Mouse (Mus musculus) limb, embryonic 12.5 days (tissue): ENCODE results near the gene Zcchc13. TPM values are rescaled to one million over a fixed set of nuclear protein-coding genes. Genes with fewer than 3 reads are reported as not detected.

Experiments used
- ATAC-seq: fragments of 200-750 bp; cut with Nextera tagmentation; 2 replicates; pipeline ENCODE4 v1.8.0; 2017; ENCODE audit warnings: low read depth, moderate TSS enrichment; ENCODE audit not compliant: insufficient number of reproducible peaks, insufficient read depth, low FRiP score, low TSS enrichment
- H3K27ac ChIP-seq: fragments of 300-500 bp; sonication (generic); 2 replicates; pipeline ENCODE4 v1.5.1; 2016; ENCODE audit warnings: mild to moderate bottlenecking, moderate library complexity
- H3K27me3 ChIP-seq: fragments of 300-500 bp; sonication (generic); 2 replicates; pipeline ENCODE4 v1.6.1; 2016; ENCODE audit warnings: mild to moderate bottlenecking, moderate library complexity
- H3K36me3 ChIP-seq: fragments of 300-500 bp; sonication (generic); 2 replicates; pipeline ENCODE4 v1.6.1; 2016; ENCODE audit warnings: mild to moderate bottlenecking, moderate library complexity
- H3K4me1 ChIP-seq: fragments of 300-500 bp; sonication (generic); replicated peaks from 2 replicates; pipeline ENCODE4 v1.6.1; 2016
- H3K4me2 ChIP-seq: fragments of 300-500 bp; sonication (generic); 2 replicates; pipeline ENCODE4 v1.6.1; 2016; ENCODE audit warnings: mild to moderate bottlenecking, moderate library complexity
- H3K4me3 ChIP-seq: fragments of 300-500 bp; sonication (generic); replicated peaks from 2 replicates; pipeline ENCODE4 v1.5.1; 2016; ENCODE audit warnings: mild to moderate bottlenecking
- H3K9ac ChIP-seq: fragments of 300-500 bp; sonication (generic); replicated peaks from 2 replicates; pipeline ENCODE4 v1.6.1; 2016; ENCODE audit warnings: mild to moderate bottlenecking, moderate library complexity
- H3K9me3 ChIP-seq: fragments of 300-500 bp; sonication (generic); 2 replicates; pipeline ENCODE4 v1.6.1; 2016; ENCODE audit warnings: mild to moderate bottlenecking, moderate library complexity
- WGBS: fragments of 180-500 bp; shearing (Covaris S2); methylation state at CpG from one replicate; pipeline ENCODE4 v1.1.7; 2016; 5-methylcytosine and 5-hydroxymethylcytosine counted together
- polyA plus RNA-seq: library from polyadenylated mRNA; unstranded; fragments of >200 nt; fragmentation: Nextera tagmentation; extraction: Ambion mirVana; gene quantifications from 2 replicates; pipeline ENCODE4 v1.2.1, GENCODE M21; 2016

Zcchc13 gene
- polyA plus RNA-seq, 1 experiment from 2014 or later, result not detected

DNA sequence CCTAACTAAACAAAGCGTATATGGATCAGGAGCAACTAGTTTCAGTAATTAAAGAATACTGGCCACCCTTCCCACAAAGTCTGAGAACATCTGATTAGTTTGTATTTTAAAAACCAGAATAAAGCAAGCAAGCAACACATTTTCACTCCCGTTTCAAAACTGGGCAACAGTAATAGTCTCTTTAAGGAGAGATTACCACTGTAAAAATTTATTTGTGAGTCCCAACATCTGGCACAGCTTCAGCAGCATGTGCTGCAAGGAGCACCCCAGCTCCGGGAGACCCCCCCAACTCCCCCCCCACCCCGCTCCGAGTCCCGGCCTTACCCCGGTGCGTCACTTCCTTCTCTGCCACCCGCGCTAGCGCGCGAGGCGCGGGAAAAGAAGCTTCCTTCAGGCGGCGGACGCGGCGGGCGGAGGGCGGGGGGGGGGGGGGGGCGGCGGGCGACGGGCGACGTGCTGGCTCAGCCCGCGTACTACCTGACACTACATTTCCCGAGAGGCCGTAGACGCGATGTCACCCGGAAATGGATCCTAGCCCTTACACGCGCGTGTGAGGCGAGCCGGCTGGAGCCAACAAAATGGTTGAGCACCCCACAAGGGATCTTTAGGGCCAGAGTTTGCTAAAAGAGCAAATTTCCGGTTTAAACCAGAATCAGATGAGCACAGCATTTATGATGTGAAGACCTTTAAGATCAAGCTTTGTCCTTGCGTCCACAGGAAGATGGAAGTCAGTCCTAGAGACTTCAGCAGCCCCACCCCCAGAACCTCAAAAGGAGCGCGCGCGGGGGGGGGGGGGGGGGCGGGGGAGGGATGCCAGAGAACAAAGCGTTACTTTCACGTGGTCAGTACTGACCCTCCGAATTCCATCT lies 13.6 kb upstream of the Zcchc13 start:
- WGBS, result 1% methylated on average over 25 of the region's 50 CpGs
- peak overlapping the region; percentile 52 for H3K9ac ChIP-seq

GRCm38 (mm10) chrX:103617405-103618095 lies 12.8 kb upstream of the Zcchc13 start:
- WGBS, result 22% methylated on average over 8 of the region's 8 CpGs
- H3K27me3 ChIP-seq, result no peaks in the 10 kb centered on the region
- H3K4me3 ChIP-seq, result peak overlapping the region; percentile 41
- H3K9ac ChIP-seq, result peak overlapping the region; percentile 52; the same call in 1 of the 2 replicates
- H3K36me3 ChIP-seq, result peaks cover 17% of the 10 kb centered on the region
- H3K4me1 ChIP-seq, result no peaks in the 10 kb centered on the region
- ATAC-seq, result no peak
- peak overlapping the region; percentile 91 for H3K27ac ChIP-seq
- peak overlapping the region; percentile 61 for H3K4me2 ChIP-seq
- H3K9me3 ChIP-seq, result no peaks in the 10 kb centered on the region

More for the DNA sequence above, 13.6 kb upstream of the Zcchc13 start:
- H3K4me2 ChIP-seq, result peak overlapping the region; percentile 61
- peak overlapping the region; percentile 91 for H3K27ac ChIP-seq
- peaks cover 17% of the 10 kb centered on the region for H3K36me3 ChIP-seq
- no peaks in the 10 kb centered on the region for H3K27me3 ChIP-seq
- peak; percentile 94 for ATAC-seq
- H3K9me3 ChIP-seq, result no peaks in the 10 kb centered on the region
- H3K4me3 ChIP-seq, result peak overlapping the region; percentile 41
- no peaks in the 10 kb centered on the region for H3K4me1 ChIP-seq

DNA sequence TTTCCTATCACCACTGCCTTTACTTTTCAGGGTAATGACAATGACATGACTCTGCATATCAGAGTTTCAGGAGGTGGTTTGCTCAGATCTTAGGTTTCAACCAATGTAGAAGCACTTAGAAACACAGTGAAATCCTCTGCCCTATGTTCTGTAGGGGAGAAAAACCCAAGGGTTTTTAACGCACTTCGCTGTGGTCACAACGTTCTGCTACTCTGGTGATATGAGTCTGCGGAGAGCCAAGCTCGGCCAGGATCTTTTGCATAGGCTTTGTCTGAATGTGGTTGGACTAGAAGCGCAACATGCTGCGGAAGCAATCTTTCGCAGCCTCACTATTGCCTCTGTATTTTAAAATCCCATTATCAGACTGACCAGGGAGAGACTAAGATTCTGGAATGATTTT lies 8.6 kb upstream of the Zcchc13 start:
- H3K36me3 ChIP-seq, result no peaks in the 10 kb centered on the region
- WGBS, result 12% methylated on average over 8 of the region's 8 CpGs
- H3K4me2 ChIP-seq, result peak overlapping the region; percentile 63
- 0 out of 2 replicates have a peak, but pooled peaks have one; percentile 4 for ATAC-seq
- H3K4me3 ChIP-seq, result peak overlapping the region; percentile 40
- no peaks in the 10 kb centered on the region for H3K4me1 ChIP-seq
- peak overlapping the region; percentile 90 for H3K27ac ChIP-seq
- no peaks in the 10 kb centered on the region for H3K9me3 ChIP-seq
- peak overlapping the region; percentile 66 for H3K9ac ChIP-seq
- no peaks in the 10 kb centered on the region for H3K27me3 ChIP-seq

DNA sequence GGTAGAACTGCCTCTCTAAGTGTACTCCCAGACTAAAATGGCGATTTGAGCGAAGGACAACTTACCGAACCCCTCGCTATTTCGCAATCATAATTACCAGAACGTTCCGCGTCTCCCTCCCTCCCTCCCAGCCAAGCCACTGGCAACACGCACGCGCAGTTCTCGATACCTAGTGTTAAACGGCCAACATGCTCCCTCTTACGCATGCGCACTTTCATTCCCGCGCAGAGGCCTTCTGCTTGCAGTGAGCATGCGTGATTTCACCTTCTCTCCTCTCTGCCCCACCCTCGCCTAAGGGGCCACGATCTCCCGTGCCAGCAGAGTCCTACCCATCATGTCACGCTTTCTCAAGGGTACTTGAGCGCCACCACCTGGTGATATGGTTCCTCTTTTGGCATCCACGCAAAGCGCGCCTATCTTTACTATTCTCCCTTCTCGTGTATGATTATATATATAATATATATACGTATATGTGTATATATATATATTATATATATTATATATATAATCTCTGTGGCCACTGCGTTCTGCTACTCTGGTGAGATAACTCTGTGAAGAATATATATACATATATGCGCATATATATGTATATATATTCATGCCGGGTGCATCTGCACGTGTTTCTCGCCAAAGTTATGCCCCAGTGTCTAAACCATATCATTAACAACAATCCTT lies 8.0 kb upstream of the Zcchc13 start:
- WGBS, result 1% methylated on average over 33 of the region's 33 CpGs

DNA sequence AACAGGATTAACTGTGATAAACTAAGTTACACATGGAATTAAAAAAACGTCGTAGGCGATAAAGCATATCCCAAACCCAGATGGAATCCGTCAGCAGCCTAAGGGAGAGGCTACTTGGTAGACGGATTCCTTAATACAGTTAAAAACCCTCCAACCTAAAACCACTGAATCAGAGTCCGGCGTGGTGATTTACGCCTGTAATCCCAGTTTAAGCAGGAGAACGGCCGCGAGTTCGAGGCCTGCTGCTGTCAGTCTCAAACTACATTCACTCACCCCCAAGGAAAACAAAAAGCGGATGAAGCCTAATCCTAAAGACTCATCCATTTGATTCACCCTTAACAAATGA lies 7.5 kb upstream of the Zcchc13 start:
- H3K9ac ChIP-seq, result peak overlapping the region; percentile 62
- WGBS, result 2% methylated on average over 13 of the region's 13 CpGs
- no peaks in the 10 kb centered on the region for H3K36me3 ChIP-seq
- no peaks in the 10 kb centered on the region for H3K9me3 ChIP-seq
- no peaks in the 10 kb centered on the region for H3K27me3 ChIP-seq
- no peak for ATAC-seq
- peak overlapping the region; percentile 63 for H3K4me2 ChIP-seq
- H3K4me1 ChIP-seq, result no peaks in the 10 kb centered on the region
- peak overlapping the region; percentile 48 for H3K4me3 ChIP-seq
- peak overlapping the region; percentile 67; the same call in 1 of the 2 replicates for H3K27ac ChIP-seq

More for the DNA sequence above, 8.0 kb upstream of the Zcchc13 start:
- Histone ChIP-seq H3K9ac (peak overlapping the region; percentile 66), H3K27me3 (no peaks in the 10 kb centered on the region), H3K36me3 (no peaks in the 10 kb centered on the region), H3K4me3 (peak overlapping the region; percentile 48), H3K9me3 (no peaks in the 10 kb centered on the region), H3K27ac (peak overlapping the region; percentile 90), H3K4me1 (no peaks in the 10 kb centered on the region), H3K4me2 (peak overlapping the region; percentile 63)
- peak; percentile 95 for ATAC-seq

- Histone ChIP-seq H3K36me3 (no peaks in the 10 kb centered on the region), H3K27me3 (no peaks in the 10 kb centered on the region), H3K9ac (peak overlapping the region; percentile 62), H3K27ac (peak overlapping the region; percentile 67; the same call in 1 of the 2 replicates), H3K4me2 (peak overlapping the region; percentile 63), H3K4me1 (no peaks in the 10 kb centered on the region), H3K4me3 (peak overlapping the region; percentile 48), H3K9me3 (no peaks in the 10 kb centered on the region)
- ATAC-seq, result no peak
- 0% methylated on average over 27 of the region's 28 CpGs for WGBS
These were observed 7.0 kb upstream of the Zcchc13 start for GRCm38 (mm10) chrX:103623411-103623845.

GRCm38 (mm10) chrX:103624426-103625168 lies 5.8 kb upstream of the Zcchc13 start:
- H3K4me1 ChIP-seq, result no peaks in the 10 kb centered on the region

DNA sequence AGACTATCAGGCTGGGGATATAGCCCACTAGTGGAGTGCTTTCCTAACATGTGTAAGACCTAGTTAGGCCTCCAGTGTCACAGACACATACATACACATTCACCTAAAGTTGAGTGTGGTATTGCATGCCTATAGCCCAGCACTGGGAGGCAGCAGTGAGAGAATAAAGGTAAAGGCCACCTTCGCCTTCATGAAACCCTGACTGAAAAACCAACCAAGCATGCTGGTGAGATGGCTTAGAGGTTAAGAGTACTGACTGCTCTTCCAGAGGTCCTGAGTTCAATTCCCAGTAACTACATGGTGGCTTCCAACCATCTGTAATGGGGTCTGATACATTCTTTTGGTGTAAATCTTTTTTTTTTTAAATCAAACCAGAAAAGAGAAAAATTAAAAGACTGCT lies 1.5 kb upstream of the Zcchc13 start:
- Histone ChIP-seq H3K4me1 (no peaks in the 10 kb centered on the region), H3K9me3 (no peaks in the 10 kb centered on the region), H3K4me2 (no peak overlapping the region), H3K36me3 (no peaks in the 10 kb centered on the region), H3K9ac (no peak overlapping the region), H3K27ac (no peak overlapping the region), H3K27me3 (peaks cover 6% of the 10 kb centered on the region), H3K4me3 (no peak overlapping the region)
- no peak for ATAC-seq
- WGBS, result 77% methylated on average over 1 of the region's 1 CpGs

More at GRCm38 (mm10) chrX:103624426-103625168, 5.8 kb upstream of the Zcchc13 start:
- Histone ChIP-seq H3K36me3 (no peaks in the 10 kb centered on the region), H3K4me3 (no peak overlapping the region), H3K4me2 (no peak overlapping the region), H3K27me3 (no peaks in the 10 kb centered on the region), H3K9me3 (no peaks in the 10 kb centered on the region), H3K9ac (no peak overlapping the region), H3K27ac (no peak overlapping the region)
- WGBS, result 32% methylated on average over 5 of the region's 5 CpGs
- ATAC-seq, result no peak

DNA sequence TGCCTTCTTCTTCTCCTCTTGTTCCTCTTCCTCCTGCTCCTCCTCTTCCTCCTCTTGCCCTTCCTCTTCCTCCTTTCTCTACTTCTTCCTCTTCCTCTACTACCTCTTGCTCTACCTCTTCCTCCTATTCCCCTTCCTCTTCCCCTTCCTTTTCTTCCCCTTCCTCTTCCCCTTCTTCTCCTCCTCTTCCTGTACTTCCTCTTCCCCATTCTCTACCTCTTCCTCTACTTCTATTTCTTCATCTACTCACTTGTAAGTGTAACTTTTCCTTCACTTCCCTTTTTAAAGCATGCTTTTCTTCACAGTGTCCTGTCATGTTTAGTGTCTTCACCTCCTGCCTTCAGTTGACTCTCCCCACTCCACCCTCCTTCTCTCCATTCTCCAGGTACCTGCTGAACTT lies 3.5 kb downstream of the Zcchc13 start:
- Histone ChIP-seq H3K27ac (no peak overlapping the region), H3K4me3 (no peak overlapping the region), H3K27me3 (peaks cover 11% of the 10 kb centered on the region), H3K9ac (no peak overlapping the region), H3K36me3 (no peaks in the 10 kb centered on the region), H3K4me2 (no peak overlapping the region), H3K4me1 (no peaks in the 10 kb centered on the region), H3K9me3 (no peaks in the 10 kb centered on the region)
- no peak for ATAC-seq

DNA sequence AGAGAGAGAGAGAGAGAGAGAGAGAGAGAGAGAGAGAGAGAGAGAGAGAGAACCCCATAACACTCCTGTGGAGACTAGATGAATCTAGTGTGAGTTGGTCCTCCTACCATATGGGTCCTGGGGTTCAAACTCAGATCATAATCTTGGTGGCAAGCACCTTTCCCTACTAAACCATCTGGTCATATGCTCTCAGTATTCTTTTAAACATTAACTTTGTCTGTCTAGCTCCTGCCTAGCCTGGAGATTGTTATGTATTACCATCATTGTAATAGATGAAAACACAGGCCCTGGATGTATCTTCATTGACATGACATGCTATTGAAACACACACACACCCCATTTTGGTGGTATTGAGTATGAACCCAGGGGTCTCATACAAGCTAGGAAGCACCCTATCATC lies 5.6 kb downstream of the Zcchc13 start:
- Histone ChIP-seq H3K4me1 (no peaks in the 10 kb centered on the region), H3K4me2 (no peak overlapping the region), H3K4me3 (no peak overlapping the region), H3K9me3 (no peaks in the 10 kb centered on the region), H3K27ac (no peak overlapping the region), H3K36me3 (no peaks in the 10 kb centered on the region), H3K9ac (no peak overlapping the region), H3K27me3 (peaks cover 4% of the 10 kb centered on the region; the same call in 1 of the 2 replicates)
- ATAC-seq, result no peak
